Mouse (Mus musculus) stomach, embryonic 16.5 days (tissue): Measurements from ENCODE around the gene Gjd3. TPM values are rescaled to one million over a fixed set of nuclear protein-coding genes. Genes with fewer than 3 reads are reported as not detected.

Source experiments
- ATAC-seq: fragments of 200-750 bp; cut with Nextera tagmentation; 2 replicates; pipeline ENCODE4 v1.8.0; 2017; ENCODE audit warnings: moderate number of reproducible peaks, moderate TSS enrichment; ENCODE audit not compliant: insufficient read depth, low FRiP score
- H3K27ac ChIP-seq: fragments of 300-500 bp; sonication (generic); 2 replicates; pipeline ENCODE4 v1.5.1; 2014; ENCODE audit warnings: low read length
- H3K27me3 ChIP-seq: fragments of 300-500 bp; sonication (generic); 2 replicates; pipeline ENCODE4 v1.6.1; 2014; ENCODE audit warnings: low read length, control low read depth, mixed read lengths; ENCODE audit not compliant: control insufficient read depth, insufficient read depth
- H3K36me3 ChIP-seq: fragments of 300-500 bp; sonication (generic); 2 replicates; pipeline ENCODE4 v1.6.1; 2014; ENCODE audit warnings: low read length; ENCODE audit not compliant: control insufficient read depth, insufficient read depth
- H3K4me1 ChIP-seq: fragments of 300-500 bp; sonication (generic); 2 replicates; pipeline ENCODE4 v1.6.1; 2014; ENCODE audit warnings: low read length, control low read depth, mixed read lengths; ENCODE audit not compliant: control insufficient read depth, insufficient read depth
- H3K4me2 ChIP-seq: fragments of 300-500 bp; sonication (generic); 2 replicates; pipeline ENCODE4 v1.6.1; 2014; ENCODE audit warnings: low read depth, low read length, mixed read lengths
- H3K4me3 ChIP-seq: fragments of 300-500 bp; sonication (generic); replicated peaks from 2 replicates; pipeline ENCODE4 v1.5.1; 2014; ENCODE audit warnings: mild to moderate bottlenecking, low read length
- H3K9ac ChIP-seq: fragments of 300-500 bp; sonication (generic); 2 replicates; pipeline ENCODE4 v1.6.1; 2014; ENCODE audit warnings: low read length
- H3K9me3 ChIP-seq: fragments of 300-500 bp; sonication (generic); replicated peaks from 2 replicates; pipeline ENCODE4 v1.6.1; 2016; ENCODE audit warnings: low read length, control low read depth; ENCODE audit not compliant: control insufficient read depth
- WGBS: fragments of 180-500 bp; shearing (Covaris S2); extraction: QIAGEN DNeasy Blood & Tissue Kit; methylation state at CpG from one replicate; pipeline ENCODE4 v1.1.7; 2014; 5-methylcytosine and 5-hydroxymethylcytosine counted together
- polyA plus RNA-seq: library from polyadenylated mRNA; unstranded; fragments of >200 nt; fragmentation: Nextera tagmentation; extraction: Ambion mirVana; gene quantifications from 2 replicates; pipeline ENCODE4 v1.2.1, GENCODE M21; 2015

Gene Gjd3
- 0.44 TPM in 1 of 2 replicates, not detected in the other for polyA plus RNA-seq

DNA sequence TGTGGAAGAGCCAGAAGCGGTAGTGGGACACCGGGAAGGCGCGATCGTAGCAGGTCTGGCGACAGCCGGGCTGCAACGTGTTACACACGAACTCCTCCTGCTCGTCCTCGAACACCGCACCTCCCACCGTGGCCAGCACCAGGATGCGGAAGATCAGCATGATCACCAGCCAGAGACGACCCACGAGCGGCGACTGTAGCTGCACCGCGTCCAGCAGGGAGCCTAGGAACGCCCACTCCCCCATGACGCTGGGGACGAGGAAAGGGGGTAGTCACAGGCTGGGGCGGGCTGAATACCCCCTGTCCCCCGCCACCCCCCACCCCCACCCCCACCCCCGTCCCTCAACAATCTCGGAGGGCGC, at the start of gene Gjd3:
Gene Gjd3, minus strand, starts transcription at position 244 of the 361 bp plus-strand sequence.
- Histone ChIP-seq H3K9ac (peak within 1 kb of the TSS; percentile 65), H3K4me1 (peaks cover 7% of the 10 kb centered on the region; the same call in 1 of the 2 replicates), H3K36me3 (no peaks in the 10 kb centered on the region), H3K9me3 (no peaks in the 10 kb centered on the region), H3K4me2 (peak within 1 kb of the TSS; percentile 99), H3K27me3 (0 out of 2 replicates have a peak, but pooled peaks cover 2% of the 10 kb centered on the region), H3K27ac (no peak within 1 kb of the TSS), H3K4me3 (peak within 1 kb of the TSS; percentile 50)
- ATAC-seq, result no peak
- WGBS, result 2% methylated on average over 28 of the region's 28 CpGs

DNA sequence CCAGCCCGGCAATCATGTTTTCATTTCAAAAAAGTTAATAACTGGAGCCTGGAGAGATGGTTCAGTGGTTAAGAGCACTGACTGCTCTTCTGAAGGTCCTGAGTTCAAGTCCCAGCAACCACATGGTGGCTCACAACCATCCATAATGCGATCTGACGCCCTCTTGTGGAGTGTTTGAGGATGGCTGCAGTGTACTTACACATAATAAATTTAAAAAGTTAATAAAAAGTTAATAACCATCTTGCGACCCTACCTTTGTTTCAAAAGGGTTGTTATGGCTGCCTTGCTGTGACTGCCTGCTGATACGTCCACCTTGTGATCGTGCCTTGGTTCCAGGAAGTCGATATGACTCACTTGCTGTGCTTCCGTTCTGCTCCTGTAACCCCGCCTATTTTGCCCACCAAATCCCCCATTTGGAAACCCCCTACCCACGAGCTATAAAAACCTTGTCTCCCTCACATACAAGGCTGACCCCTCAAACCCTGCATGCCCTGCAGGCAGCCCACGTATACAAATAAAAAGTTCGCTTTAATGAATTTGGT, 44.2 kb upstream of the Gjd3 start:
- H3K27ac ChIP-seq, result no peak overlapping the region
- ATAC-seq, result no peak

DNA sequence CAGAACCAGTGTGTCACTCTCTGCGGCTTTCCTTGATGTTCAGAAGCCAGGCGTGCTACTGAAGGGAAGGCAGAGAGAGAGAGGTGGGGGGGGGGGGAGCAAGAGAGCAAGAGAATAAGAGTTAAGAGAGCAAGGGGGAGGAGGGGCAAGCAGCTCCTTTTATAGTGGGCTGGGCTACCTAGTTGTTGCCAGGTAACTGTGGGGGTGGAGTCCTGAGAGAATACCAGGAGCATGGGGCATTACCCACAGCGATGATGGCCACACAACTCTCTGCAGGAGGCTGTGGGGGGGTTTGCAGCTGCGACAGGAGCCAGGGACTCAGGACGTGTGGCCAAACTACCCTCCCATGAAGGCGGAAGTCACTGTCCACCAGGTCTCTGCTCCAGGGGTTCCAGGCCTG, 43.1 kb upstream of the Gjd3 start:
- no peak for ATAC-seq
- Histone ChIP-seq H3K27me3 (no peaks in the 10 kb centered on the region), H3K9ac (no peak overlapping the region), H3K27ac (no peak overlapping the region), H3K9me3 (no peaks in the 10 kb centered on the region), H3K36me3 (no peaks in the 10 kb centered on the region), H3K4me2 (no peak overlapping the region), H3K4me3 (no peak overlapping the region), H3K4me1 (0 out of 2 replicates have a peak, but pooled peaks cover 6% of the 10 kb centered on the region)
- 83% methylated on average over 6 of the region's 6 CpGs for WGBS

More for the DNA sequence above, 44.2 kb upstream of the Gjd3 start:
- Histone ChIP-seq H3K36me3 (no peaks in the 10 kb centered on the region), H3K27me3 (no peaks in the 10 kb centered on the region), H3K4me2 (no peak overlapping the region), H3K4me3 (no peak overlapping the region), H3K4me1 (0 out of 2 replicates have a peak, but pooled peaks cover 6% of the 10 kb centered on the region), H3K9ac (no peak overlapping the region), H3K9me3 (no peaks in the 10 kb centered on the region)
- WGBS, result 83% methylated on average over 12 of the region's 12 CpGs

GRCm38 (mm10) chr11:99024468-99025134, 41.8 kb upstream of the Gjd3 start:
- H3K27me3 ChIP-seq, result no peaks in the 10 kb centered on the region
- H3K36me3 ChIP-seq, result peaks cover 3% of the 10 kb centered on the region; the same call in 1 of the 2 replicates
- H3K27ac ChIP-seq, result peak overlapping the region; percentile 64
- ATAC-seq, result peak; percentile 22; the same call in 1 of the 2 replicates
- no peaks in the 10 kb centered on the region for H3K9me3 ChIP-seq
- H3K4me1 ChIP-seq, result 0 out of 2 replicates have a peak, but pooled peaks cover 6% of the 10 kb centered on the region
- H3K4me2 ChIP-seq, result peak overlapping the region; percentile 58
- H3K4me3 ChIP-seq, result peak overlapping the region; percentile 44
- peak overlapping the region; percentile 59 for H3K9ac ChIP-seq
- 32% methylated on average over 18 of the region's 18 CpGs for WGBS

DNA sequence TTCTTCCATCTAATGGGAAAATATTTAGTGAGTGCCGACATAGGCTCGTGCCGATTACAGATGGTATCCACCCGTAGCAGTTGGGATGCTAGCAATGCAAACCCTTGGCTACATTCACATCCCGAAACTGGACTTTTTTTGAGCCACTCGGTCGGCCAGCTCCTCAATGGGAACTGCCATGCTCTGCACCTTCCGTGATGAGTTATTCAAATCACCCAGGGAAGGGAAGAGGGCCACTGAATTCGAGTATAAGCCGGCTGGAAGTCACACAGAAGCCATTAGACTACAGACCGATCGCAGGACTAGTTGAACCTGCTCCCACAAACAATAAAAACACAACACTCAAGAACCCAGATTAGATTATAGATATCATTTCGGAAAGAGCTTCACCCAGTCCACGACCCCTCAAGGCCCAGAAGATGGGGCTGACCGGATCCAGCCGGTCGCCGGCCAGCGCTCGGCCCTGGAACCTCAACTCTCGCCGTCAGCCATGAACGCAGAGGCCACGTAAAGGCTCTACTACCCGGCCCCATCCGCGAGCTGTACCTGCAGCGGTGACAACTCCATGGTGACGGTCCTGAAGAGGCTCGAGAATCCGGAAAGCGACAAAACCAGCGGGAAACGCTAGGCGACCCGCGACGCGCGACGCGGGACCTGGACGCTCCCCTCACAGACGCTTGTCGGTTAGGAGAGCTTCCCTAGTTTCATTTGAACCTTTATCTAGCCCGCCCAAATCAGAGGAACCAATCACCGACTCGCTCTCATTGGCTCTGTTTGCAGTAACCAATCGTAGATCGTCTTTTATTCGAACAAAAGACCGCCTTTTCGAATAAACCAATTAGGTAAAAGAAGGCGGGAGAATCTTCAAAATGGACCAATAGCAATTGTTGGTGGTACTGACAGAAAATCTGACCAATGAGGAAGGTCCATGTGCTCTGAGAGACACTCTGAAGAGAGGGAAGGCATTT, 41.0 kb upstream of the Gjd3 start, which contains the start of gene Top2a:
Gene Top2a, minus strand, starts transcription at position 690 of the 968 bp plus-strand sequence.
- peaks cover 3% of the 10 kb centered on the region; the same call in 1 of the 2 replicates for H3K36me3 ChIP-seq
- peak within 1 kb of the TSS; percentile 70 for H3K4me3 ChIP-seq
- H3K9ac ChIP-seq, result peak within 1 kb of the TSS; percentile 84
- H3K4me2 ChIP-seq, result peak within 1 kb of the TSS; percentile 58
- peak; percentile 93 for ATAC-seq
- no peaks in the 10 kb centered on the region for H3K27me3 ChIP-seq
- H3K27ac ChIP-seq, result peak within 1 kb of the TSS; percentile 64
- under 1% methylated on average over 54 of the region's 54 CpGs for WGBS
- H3K4me1 ChIP-seq, result 0 out of 2 replicates have a peak, but pooled peaks cover 6% of the 10 kb centered on the region
- no peaks in the 10 kb centered on the region for H3K9me3 ChIP-seq

DNA sequence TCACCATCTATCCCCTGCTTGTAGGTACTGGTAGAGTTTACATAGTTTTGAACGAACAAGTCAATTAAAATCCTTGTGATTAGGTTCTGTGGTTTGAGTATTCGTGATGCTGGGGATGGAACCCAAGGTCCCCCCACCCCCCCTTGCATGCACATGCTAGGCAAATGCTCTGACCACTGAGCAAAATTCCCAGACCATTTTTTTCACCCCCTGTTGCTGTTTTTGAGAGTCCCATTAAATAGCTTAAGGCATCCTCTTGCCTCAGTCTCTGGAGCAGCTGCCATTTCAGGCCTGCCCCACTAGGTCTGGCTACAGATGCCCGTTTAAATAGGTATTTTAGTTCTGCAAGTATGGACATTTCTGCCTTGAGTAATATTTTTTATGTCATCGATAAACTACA, 40.3 kb upstream of the Gjd3 start:
- Histone ChIP-seq H3K27me3 (no peaks in the 10 kb centered on the region), H3K4me2 (peak overlapping the region; percentile 53), H3K4me1 (0 out of 2 replicates have a peak, but pooled peaks cover 6% of the 10 kb centered on the region), H3K4me3 (peak overlapping the region; percentile 70), H3K36me3 (peaks cover 3% of the 10 kb centered on the region; the same call in 1 of the 2 replicates), H3K9me3 (no peaks in the 10 kb centered on the region), H3K27ac (peak overlapping the region; percentile 2; the same call in 1 of the 2 replicates), H3K9ac (peak overlapping the region; percentile 84)
- WGBS, result 3% methylated on average over 4 of the region's 4 CpGs
- ATAC-seq, result no peak

DNA sequence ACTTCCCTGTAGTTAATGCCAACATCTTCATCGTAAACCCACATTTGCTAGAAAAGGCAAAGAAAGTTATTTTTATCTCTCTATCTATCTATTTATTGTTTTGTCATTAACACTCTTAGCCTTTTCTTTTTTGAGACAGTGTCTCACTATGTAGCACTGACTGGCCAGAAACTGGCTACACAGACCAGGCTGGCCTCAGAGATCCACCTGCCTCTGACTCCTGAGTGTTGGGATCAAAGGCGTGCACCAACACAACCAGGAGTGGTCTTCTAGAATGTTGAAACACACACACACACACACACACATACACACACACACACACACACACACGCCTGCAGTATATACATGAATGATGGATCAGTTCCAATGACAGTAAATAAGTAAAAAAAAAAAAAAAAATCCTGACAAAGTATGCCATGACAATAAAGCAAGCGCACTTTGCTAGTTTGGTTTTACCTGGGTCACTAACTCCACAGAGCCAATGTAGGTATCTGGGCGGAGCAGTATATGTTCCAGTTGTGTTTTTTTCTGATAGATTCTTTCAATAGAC, 39.6 kb upstream of the Gjd3 start:
- Histone ChIP-seq H3K9me3 (no peaks in the 10 kb centered on the region), H3K4me1 (0 out of 2 replicates have a peak, but pooled peaks cover 6% of the 10 kb centered on the region), H3K9ac (0 out of 2 replicates have a peak overlapping the region, but pooled peaks have one; percentile 38), H3K27ac (no peak overlapping the region), H3K36me3 (peaks cover 3% of the 10 kb centered on the region; the same call in 1 of the 2 replicates), H3K4me3 (peak overlapping the region; percentile 70), H3K4me2 (peak overlapping the region; percentile 53), H3K27me3 (no peaks in the 10 kb centered on the region)
- no peak for ATAC-seq
- 62% methylated on average over 5 of the region's 5 CpGs for WGBS

- H3K4me1 ChIP-seq, result 0 out of 2 replicates have a peak, but pooled peaks cover 6% of the 10 kb centered on the region
- ATAC-seq, result no peak
- H3K9me3 ChIP-seq, result no peaks in the 10 kb centered on the region
- H3K4me2 ChIP-seq, result no peak overlapping the region
- 93% methylated on average over 6 of the region's 6 CpGs for WGBS
- H3K4me3 ChIP-seq, result no peak overlapping the region
- H3K36me3 ChIP-seq, result peaks cover 8% of the 10 kb centered on the region; the same call in 1 of the 2 replicates
- no peak overlapping the region for H3K9ac ChIP-seq
- H3K27ac ChIP-seq, result no peak overlapping the region
- no peaks in the 10 kb centered on the region for H3K27me3 ChIP-seq
Observed at GRCm38 (mm10) chr11:99019844-99020243, 37.0 kb upstream of the Gjd3 start.
